Mouse (Mus musculus) hindbrain, embryonic 13.5 days (tissue): ENCODE data around the gene Hist3h2ba. TPM values are rescaled to one million over a fixed set of nuclear protein-coding genes. Genes with fewer than 3 reads are reported as not detected.
A peak's percentile ranks its signal among the peaks of the same experiment; 100 is the strongest.

ENCODE experiments used
- ATAC-seq: fragments of 200-750 bp; cut with Nextera tagmentation; 2 replicates; pipeline ENCODE4 v1.8.0; 2017; ENCODE audit warnings: moderate TSS enrichment; ENCODE audit not compliant: low FRiP score
- H3K27ac ChIP-seq: fragments of 300-500 bp; sonication (generic); 2 replicates; pipeline ENCODE4 v1.5.1; 2015; ENCODE audit warnings: inconsistent platforms, mild to moderate bottlenecking, moderate library complexity
- H3K27me3 ChIP-seq: fragments of 300-500 bp; sonication (generic); 2 replicates; pipeline ENCODE4 v1.6.1; 2015; ENCODE audit warnings: mild to moderate bottlenecking, inconsistent platforms
- H3K36me3 ChIP-seq: fragments of 300-500 bp; sonication (generic); 2 replicates; pipeline ENCODE4 v1.6.1; 2015; ENCODE audit warnings: mild to moderate bottlenecking, inconsistent platforms
- H3K4me1 ChIP-seq: fragments of 300-500 bp; sonication (generic); replicated peaks from 2 replicates; pipeline ENCODE4 v1.6.1; 2015; ENCODE audit warnings: inconsistent platforms
- H3K4me2 ChIP-seq: fragments of 300-500 bp; sonication (generic); 2 replicates; pipeline ENCODE4 v1.6.1; 2015; ENCODE audit warnings: inconsistent platforms, mild to moderate bottlenecking, moderate library complexity
- H3K4me3 ChIP-seq: fragments of 300-500 bp; sonication (generic); 2 replicates; pipeline ENCODE4 v1.5.1; 2015; ENCODE audit warnings: mild to moderate bottlenecking, inconsistent platforms
- H3K9ac ChIP-seq: fragments of 300-500 bp; sonication (generic); 2 replicates; pipeline ENCODE4 v1.6.1; 2015; ENCODE audit warnings: mild to moderate bottlenecking, inconsistent platforms
- H3K9me3 ChIP-seq: fragments of 300-500 bp; sonication (generic); 2 replicates; pipeline ENCODE4 v1.6.1; 2016; ENCODE audit warnings: inconsistent platforms
- WGBS: fragments of 180-500 bp; shearing (Covaris S2); methylation state at CpG from one replicate; pipeline ENCODE4 v1.1.7; 2015; 5-methylcytosine and 5-hydroxymethylcytosine counted together
- polyA plus RNA-seq: library from polyadenylated mRNA; unstranded; fragments of >200 nt; fragmentation: Nextera tagmentation; extraction: Ambion mirVana; gene quantifications from 2 replicates; pipeline ENCODE4 v1.2.1, GENCODE M21; 2015

Hist3h2ba gene
- polyA plus RNA-seq, 1 experiment from 2014 or later: 298 TPM

DNA sequence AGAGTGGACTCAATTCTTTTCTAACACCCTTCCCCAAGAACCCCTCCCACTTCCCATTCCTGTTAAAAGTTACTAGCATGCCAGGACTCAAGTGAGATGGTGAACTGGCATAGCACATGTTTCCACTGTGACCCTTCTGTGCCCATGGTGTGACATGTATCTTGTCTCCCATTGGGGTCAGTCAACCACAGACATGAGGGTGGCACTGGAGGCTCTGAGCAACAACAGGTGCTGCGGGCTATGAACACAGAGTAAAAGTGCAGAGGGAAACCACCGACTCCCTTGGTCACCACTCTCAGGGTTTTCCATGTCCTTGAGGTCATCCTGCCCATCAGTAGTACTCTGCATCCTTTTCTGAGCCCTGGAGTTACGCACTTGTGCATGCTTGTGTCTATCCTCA, 23.1 kb downstream of the Hist3h2ba start:
- Histone ChIP-seq H3K4me1 (peaks cover 18% of the 10 kb centered on the region), H3K9me3 (no peaks in the 10 kb centered on the region), H3K36me3 (peaks cover 52% of the 10 kb centered on the region), H3K27me3 (no peaks in the 10 kb centered on the region), H3K4me3 (no peak overlapping the region), H3K9ac (no peak overlapping the region), H3K4me2 (no peak overlapping the region), H3K27ac (no peak overlapping the region)
- 93% methylated on average over 3 of the region's 3 CpGs for WGBS
- no peak for ATAC-seq

DNA sequence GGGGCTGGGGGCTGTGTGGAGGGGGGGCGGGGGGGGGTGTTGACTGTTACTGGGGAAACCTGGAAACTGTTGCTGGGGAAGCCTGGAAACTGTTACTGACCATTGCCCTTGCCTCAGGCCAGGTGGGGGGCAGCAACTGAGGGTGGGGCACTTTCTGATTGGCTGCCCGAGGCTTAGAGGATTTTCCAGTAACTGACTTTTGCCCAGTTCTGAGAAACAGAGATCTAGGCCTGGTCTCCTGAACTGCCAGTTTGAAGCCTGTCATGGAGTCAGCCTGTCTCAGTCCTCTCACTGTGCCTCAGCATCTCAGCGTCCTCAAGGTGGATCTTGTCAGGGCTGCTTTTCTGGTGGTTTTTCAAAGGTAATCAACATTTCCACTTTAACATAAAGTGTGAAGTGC, 25.7 kb downstream of the Hist3h2ba start:
- WGBS: 93% methylated on average over 3 of the region's 3 CpGs
- Histone ChIP-seq H3K4me2 (no peak overlapping the region), H3K27me3 (no peaks in the 10 kb centered on the region), H3K4me3 (no peak overlapping the region), H3K36me3 (peaks cover 38% of the 10 kb centered on the region), H3K9ac (no peak overlapping the region), H3K4me1 (peaks cover 33% of the 10 kb centered on the region), H3K9me3 (no peaks in the 10 kb centered on the region), H3K27ac (no peak overlapping the region)
- no peak for ATAC-seq

DNA sequence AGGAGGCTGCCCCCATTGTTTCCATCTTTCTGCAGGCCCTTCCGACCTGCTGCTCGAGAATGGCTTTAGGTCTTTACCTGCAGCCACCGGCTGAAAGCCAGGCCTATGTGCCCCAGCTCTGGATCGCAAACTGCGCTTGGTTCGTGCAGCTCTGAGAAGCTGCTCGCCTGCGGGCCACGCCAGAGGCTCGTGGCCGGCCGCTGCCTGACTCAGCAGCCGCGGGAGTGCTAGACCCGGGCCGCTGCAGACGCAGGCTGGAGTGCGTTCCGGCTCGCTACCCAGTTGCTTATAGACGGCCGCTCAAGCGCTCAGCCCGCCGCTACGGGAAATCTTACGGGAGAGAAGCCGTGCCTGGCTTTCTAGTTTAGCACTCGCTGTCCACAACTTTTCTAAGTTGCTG, 28.4 kb downstream of the Hist3h2ba start:
- H3K27me3 ChIP-seq: no peaks in the 10 kb centered on the region
- under 1% methylated on average over 29 of the region's 29 CpGs for WGBS
- peaks cover 61% of the 10 kb centered on the region for H3K4me1 ChIP-seq
- H3K4me3 ChIP-seq: peak overlapping the region; percentile 99
- peaks cover 15% of the 10 kb centered on the region for H3K36me3 ChIP-seq
- H3K4me2 ChIP-seq: peak overlapping the region; percentile 100
- peak overlapping the region; percentile 93 for H3K9ac ChIP-seq
- peak overlapping the region; percentile 83 for H3K27ac ChIP-seq
- H3K9me3 ChIP-seq: no peaks in the 10 kb centered on the region
- no peak for ATAC-seq

DNA sequence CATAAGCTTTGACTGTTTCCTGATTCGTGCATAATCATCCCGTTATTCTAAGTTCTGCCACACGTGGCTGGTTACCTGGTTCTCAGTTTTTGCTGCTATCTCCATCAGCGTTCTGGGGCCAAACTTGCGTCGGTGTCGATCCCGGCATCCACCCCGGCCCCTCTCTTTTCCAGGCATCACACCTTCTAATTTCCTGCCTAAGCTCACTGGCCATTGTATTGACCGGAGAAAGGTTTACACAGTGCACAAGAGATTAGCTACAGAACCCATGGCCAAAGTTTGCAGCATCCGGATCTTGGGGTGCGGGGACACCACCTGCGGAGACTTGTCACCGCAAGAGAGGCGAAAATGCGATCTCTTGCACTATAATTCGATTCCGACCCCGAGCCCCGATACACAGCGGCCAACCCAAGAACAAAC, 28.9 kb downstream of the Hist3h2ba start:
- 0% methylated on average over 21 of the region's 21 CpGs for WGBS
- ATAC-seq: peak; percentile 56
- Histone ChIP-seq H3K4me2 (peak overlapping the region; percentile 100), H3K4me1 (peaks cover 61% of the 10 kb centered on the region), H3K27ac (peak overlapping the region; percentile 83), H3K36me3 (peaks cover 15% of the 10 kb centered on the region), H3K27me3 (no peaks in the 10 kb centered on the region), H3K9me3 (no peaks in the 10 kb centered on the region), H3K4me3 (peak overlapping the region; percentile 99), H3K9ac (peak overlapping the region; percentile 93)

DNA sequence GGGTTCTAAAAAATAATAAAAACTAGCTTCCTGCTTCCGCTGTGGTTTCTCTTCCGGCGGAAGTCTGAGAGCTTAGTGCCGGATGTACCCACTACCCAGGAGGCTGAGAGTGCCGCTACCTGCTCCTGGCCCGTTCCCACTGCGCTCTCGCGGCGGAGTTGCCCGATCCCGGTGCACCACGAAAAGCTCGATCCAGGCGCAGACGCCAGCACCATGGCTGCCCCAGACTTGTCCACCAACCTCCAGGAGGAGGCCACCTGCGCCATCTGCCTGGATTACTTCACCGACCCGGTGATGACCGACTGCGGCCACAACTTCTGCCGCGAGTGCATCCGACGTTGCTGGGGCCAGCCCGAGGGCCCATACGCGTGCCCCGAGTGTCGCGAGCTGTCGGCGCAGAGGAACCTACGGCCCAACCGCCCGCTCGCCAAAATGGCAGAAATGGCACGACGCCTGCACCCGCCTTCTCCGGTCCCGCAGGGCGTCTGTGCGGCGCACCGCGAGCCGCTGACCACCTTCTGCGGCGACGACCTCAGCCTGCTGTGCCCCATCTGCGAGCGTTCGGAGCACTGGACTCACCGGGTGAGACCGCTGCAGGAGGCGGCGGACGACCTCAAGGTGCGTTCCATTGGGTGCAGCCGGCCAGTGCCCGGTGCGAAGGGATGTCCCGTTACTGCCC, 29.4 kb downstream of the Hist3h2ba start, which contains the start of gene Trim11:
Gene Trim11 (plus strand): TSS at position 67 of the 679 bp plus-strand sequence.
- peak; percentile 86 for ATAC-seq
- Histone ChIP-seq H3K4me2 (peak within 1 kb of the TSS; percentile 100), H3K27me3 (no peaks in the 10 kb centered on the region), H3K4me1 (peaks cover 61% of the 10 kb centered on the region), H3K9me3 (no peaks in the 10 kb centered on the region), H3K4me3 (peak within 1 kb of the TSS; percentile 99), H3K27ac (peak within 1 kb of the TSS; percentile 83), H3K9ac (peak within 1 kb of the TSS; percentile 93), H3K36me3 (peaks cover 19% of the 10 kb centered on the region)
- under 1% methylated on average over 64 of the region's 64 CpGs for WGBS

DNA sequence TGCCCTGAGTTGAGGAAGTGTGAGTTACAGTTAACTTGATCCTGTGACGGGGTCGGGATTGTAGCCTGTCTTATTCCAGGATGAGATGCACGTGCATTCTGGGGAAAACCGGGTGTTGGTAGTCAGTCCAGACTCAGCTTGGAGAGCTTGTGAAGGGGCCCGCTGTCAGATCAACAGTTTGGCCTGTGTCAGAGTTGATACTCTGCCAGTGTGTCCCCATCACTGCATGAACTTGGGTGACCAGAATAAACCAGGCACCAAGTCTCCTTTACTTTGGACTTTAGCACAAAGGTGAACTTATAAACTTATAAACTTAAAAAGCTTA, 29.9 kb downstream of the Hist3h2ba start:
- Histone ChIP-seq H3K4me3 (peak overlapping the region; percentile 99), H3K4me2 (peak overlapping the region; percentile 100), H3K4me1 (peaks cover 61% of the 10 kb centered on the region), H3K27ac (no peak overlapping the region), H3K9me3 (no peaks in the 10 kb centered on the region), H3K36me3 (peaks cover 21% of the 10 kb centered on the region), H3K27me3 (no peaks in the 10 kb centered on the region), H3K9ac (peak overlapping the region; percentile 93)
- no peak for ATAC-seq
- 3% methylated on average over 5 of the region's 5 CpGs for WGBS

DNA sequence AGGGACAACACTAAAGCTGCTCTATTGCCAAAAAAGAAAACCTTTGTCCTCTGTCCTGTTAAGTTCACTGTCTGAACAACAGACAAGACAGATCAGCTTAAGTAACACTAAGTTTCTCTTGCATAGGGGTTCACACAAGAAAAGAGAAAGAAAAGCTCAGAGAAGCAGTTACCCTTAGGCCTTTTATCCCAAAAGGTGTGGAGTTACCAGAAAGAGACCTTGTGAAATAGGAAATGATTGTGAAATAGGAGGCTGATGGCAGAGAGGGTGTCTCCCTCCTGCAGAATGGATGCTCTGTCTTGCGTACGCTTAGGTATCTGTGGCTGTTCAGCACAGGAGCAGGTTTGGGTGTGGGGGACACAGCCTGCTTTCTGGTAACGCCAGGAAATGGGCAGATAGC, 30.5 kb downstream of the Hist3h2ba start:
- H3K4me2 ChIP-seq: peak overlapping the region; percentile 100
- no peaks in the 10 kb centered on the region for H3K27me3 ChIP-seq
- H3K9ac ChIP-seq: peak overlapping the region; percentile 93
- no peaks in the 10 kb centered on the region for H3K9me3 ChIP-seq
- H3K4me1 ChIP-seq: peaks cover 58% of the 10 kb centered on the region
- peaks cover 27% of the 10 kb centered on the region for H3K36me3 ChIP-seq
- WGBS: 85% methylated on average over 3 of the region's 3 CpGs
- no peak for ATAC-seq
- no peak overlapping the region for H3K27ac ChIP-seq
- peak overlapping the region; percentile 99 for H3K4me3 ChIP-seq

DNA sequence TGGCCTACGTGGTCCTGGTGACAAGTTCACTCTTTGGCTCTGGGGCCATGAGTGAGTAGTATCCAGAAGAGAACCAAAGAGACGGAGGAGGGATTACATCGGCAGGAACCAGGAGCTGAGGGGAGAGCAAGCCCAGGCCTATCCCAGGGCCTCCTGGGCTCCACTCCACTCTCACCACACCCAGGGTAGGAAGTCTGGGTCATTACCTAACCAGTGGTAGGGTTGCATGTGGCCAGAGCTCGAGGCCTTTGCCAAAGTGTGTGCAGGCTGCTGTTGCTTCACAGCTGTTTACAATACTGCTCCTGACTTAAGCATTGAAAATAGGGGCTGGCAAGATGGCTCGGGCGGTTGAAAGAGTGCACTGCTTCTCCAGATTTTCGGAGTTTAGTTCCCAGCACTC, 30.9 kb downstream of the Hist3h2ba start:
- 85% methylated on average over 7 of the region's 7 CpGs for WGBS
- Histone ChIP-seq H3K36me3 (peaks cover 27% of the 10 kb centered on the region), H3K9me3 (no peaks in the 10 kb centered on the region), H3K9ac (peak overlapping the region; percentile 93), H3K27ac (no peak overlapping the region), H3K4me1 (peaks cover 55% of the 10 kb centered on the region), H3K27me3 (no peaks in the 10 kb centered on the region), H3K4me3 (peak overlapping the region; percentile 99), H3K4me2 (peak overlapping the region; percentile 100)
- ATAC-seq: no peak

DNA sequence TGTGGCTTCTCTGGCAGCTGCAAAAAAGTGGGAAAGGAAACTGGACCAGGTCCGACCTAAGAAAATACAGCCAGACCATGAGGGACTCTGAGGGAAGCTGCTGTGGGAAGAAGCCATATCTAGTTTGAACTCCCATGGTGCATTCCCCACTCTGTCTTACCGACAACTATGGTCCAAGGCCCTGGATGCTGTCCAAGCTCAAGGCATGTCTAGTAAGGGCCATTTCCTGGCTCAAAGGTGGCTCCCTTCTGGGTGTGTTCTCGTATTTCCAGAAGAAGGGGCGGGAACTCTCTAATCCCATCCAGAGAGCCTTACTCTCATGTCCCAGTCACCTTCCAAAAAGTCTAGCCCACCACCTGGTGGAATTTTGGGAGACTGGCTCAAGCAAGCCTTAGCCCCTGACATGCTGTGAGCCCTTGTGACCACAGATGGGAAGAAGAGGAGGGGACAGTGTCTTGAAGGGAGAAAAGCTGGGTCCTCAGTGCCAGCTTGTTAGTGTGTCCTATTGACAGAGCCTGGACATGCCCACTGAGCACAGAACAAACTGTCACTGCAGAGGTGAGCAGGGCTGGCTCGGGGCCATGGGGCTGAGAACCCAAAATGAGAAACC, 31.8 kb downstream of the Hist3h2ba start:
- ATAC-seq: no peak
- Histone ChIP-seq H3K36me3 (peaks cover 34% of the 10 kb centered on the region), H3K4me3 (no peak overlapping the region), H3K9ac (peak overlapping the region; percentile 93; the same call in 1 of the 2 replicates), H3K27me3 (no peaks in the 10 kb centered on the region), H3K4me1 (peaks cover 51% of the 10 kb centered on the region), H3K9me3 (no peaks in the 10 kb centered on the region), H3K4me2 (peak overlapping the region; percentile 2), H3K27ac (no peak overlapping the region)
- 77% methylated on average over 5 of the region's 5 CpGs for WGBS

DNA sequence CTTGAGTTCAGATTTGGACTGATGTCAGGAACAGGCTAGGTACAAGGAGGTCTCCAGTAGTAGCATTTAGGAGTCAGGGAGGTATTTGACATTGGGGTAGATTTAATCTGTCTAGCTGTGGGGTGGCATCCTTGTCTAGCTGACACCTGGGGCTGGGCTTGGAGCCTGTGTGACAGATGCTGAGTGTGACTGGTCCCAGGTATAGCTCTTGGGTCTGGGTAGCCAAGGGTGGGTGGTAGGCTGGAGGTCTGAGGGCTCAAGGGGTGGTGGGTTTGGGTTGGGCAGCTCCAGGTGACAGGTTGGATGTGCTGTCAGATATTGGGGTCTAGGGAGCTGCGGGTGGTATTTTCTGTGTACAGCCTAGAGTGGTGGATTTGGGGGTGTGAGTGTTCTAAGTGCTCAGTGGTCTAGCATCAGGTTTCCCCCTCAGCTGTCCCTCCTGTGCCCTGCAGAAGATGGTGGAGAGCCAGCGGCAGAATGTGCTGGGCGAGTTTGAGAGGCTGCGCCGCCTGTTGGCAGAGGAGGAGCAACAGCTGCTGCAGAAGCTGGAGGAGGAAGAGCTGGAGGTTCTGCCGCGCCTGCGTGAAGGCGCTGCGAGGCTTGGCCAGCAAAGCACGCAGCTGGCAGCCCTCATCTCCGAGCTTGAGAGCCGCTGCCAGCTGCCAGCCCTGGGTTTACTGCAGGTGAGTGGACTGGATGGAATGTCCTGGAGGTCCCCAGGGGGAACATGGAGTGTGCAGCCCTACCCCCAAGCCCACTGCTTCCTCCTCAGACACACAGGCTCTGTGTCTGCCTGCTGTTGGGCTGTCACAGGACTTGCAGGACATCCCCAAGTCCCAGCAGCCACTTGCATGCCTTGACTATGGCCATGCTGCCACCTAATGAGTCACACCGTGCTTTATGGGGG, 33.1 kb downstream of the Hist3h2ba start:
- H3K4me1 ChIP-seq: peaks cover 44% of the 10 kb centered on the region
- no peak overlapping the region for H3K4me2 ChIP-seq
- H3K36me3 ChIP-seq: peaks cover 47% of the 10 kb centered on the region
- 0 out of 2 replicates have a peak overlapping the region, but pooled peaks have one; percentile 8 for H3K9ac ChIP-seq
- ATAC-seq: no peak
- no peaks in the 10 kb centered on the region for H3K27me3 ChIP-seq
- no peak overlapping the region for H3K4me3 ChIP-seq
- no peaks in the 10 kb centered on the region for H3K9me3 ChIP-seq
- H3K27ac ChIP-seq: no peak overlapping the region; the same call in 1 of the 2 replicates
- 55% methylated on average over 14 of the region's 14 CpGs for WGBS

DNA sequence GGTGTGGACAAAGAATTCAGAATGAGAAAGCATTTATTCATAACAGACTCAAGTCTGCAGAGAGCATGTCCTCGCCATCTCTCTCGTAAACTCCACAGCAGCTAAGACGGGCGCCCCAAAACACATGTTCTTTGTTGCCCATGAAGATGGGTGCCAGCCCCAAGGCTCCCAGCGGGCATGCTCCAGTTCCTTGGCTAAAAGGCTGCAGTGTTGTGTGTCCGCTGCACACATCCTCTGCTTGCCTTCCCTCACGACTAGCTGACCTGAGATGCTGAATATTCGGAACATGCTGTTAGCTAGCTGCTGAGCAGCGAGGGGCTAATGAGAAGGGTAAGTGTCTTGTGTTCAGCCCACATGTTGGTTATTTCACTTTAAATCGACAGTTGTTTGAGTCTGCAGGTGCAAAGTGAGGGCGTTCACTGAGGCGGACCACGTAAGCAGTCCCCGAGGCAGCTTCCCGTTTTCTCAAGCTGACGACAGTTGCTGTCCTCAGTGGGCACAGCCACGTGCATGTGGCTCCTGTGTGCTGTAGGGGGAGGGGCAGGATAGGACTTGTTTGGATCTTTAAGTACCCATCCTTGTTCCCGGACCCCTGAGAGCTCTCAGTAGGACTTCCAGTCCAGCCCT, 33.9 kb downstream of the Hist3h2ba start:
- no peak for ATAC-seq
- WGBS: 88% methylated on average over 18 of the region's 18 CpGs

More for the DNA sequence above, 33.9 kb downstream of the Hist3h2ba start:
- no peaks in the 10 kb centered on the region for H3K9me3 ChIP-seq
- no peak overlapping the region for H3K4me2 ChIP-seq
- peaks cover 54% of the 10 kb centered on the region for H3K36me3 ChIP-seq
- H3K4me3 ChIP-seq: no peak overlapping the region
- no peak overlapping the region for H3K9ac ChIP-seq
- peaks cover 39% of the 10 kb centered on the region for H3K4me1 ChIP-seq
- H3K27ac ChIP-seq: no peak overlapping the region
- H3K27me3 ChIP-seq: no peaks in the 10 kb centered on the region
